8 mouse cellular contexts compared by ENCODE assay signal in genomic region chr14:61360131-61360980, GRCm38 (mm10). TPM values are rescaled to one million over a fixed set of nuclear protein-coding genes. Genes with fewer than 3 reads are reported as not detected.
DNase-seq lines count a peak whose midpoint lies in the region; ATAC-seq and TF ChIP-seq lines count a peak whose summit lies in the region.

Gene Ebpl (minus strand): TSS chr14:61360439.

- no peaks in the 10 kb centered on the region for H3K9me3 ChIP-seq in heart, embryonic 15.5 days (replicated peaks)
- no peaks in the 10 kb centered on the region for H3K9me3 ChIP-seq in liver, embryonic 14.5 days (ENCODE audit: control insufficient read depth, low read length)
- H3K9me3 ChIP-seq in neural tube, embryonic 11.5 days (ENCODE audit: control insufficient read depth, low read length), result no peaks in the 10 kb centered on the region
- no peaks in the 10 kb centered on the region for H3K9me3 ChIP-seq in stomach, postnatal 0 days (ENCODE audit: control insufficient read depth, low read length)

- H3K4me2 ChIP-seq in heart, embryonic 15.5 days, result peak within 1 kb of the TSS; percentile 64
- peak within 1 kb of the TSS; percentile 79 for H3K4me2 ChIP-seq in liver, embryonic 14.5 days (ENCODE audit: low read depth)
- peak within 1 kb of the TSS; percentile 62 for H3K4me2 ChIP-seq in neural tube, embryonic 11.5 days (ENCODE audit: low read depth)
- peak within 1 kb of the TSS; percentile 67 for H3K4me2 ChIP-seq in stomach, postnatal 0 days (replicated peaks; ENCODE audit: low read depth)

- no peak for TF ChIP-seq EP300 in liver, embryonic 14.5 days (IDR thresholded peaks at IDR 0.05; ENCODE audit: low read depth)
- TF ChIP-seq EP300 in stomach, postnatal 0 days (optimal IDR thresholded peaks at IDR 0.05), result no peak

- peak within 1 kb of the TSS; percentile 60 for H3K4me3 ChIP-seq in brown adipose tissue, adult 24 weeks (ENCODE audit: insufficient read depth, low read depth, low read length)
- H3K4me3 ChIP-seq in heart, embryonic 15.5 days, result peak within 1 kb of the TSS; percentile 57
- peak within 1 kb of the TSS; percentile 55 to 67 for H3K4me3 ChIP-seq in liver, embryonic 14.5 days (ENCODE audit: insufficient read depth in 1 of 2, low read depth in 2 of 2, low read length in 2 of 2)
- H3K4me3 ChIP-seq in neural tube, embryonic 11.5 days (ENCODE audit: low read depth, low read length), result peak within 1 kb of the TSS; percentile 60
- H3K4me3 ChIP-seq in stomach, postnatal 0 days (ENCODE audit: low read depth, low read length), result peak within 1 kb of the TSS; percentile 58

- no peak; the same call in 1 of the 2 replicates for TF ChIP-seq CTCF in liver, embryonic 14.5 days (IDR thresholded peaks at IDR 0.05; ENCODE audit: low read depth)
- peak; percentile 46 for TF ChIP-seq CTCF in stomach, postnatal 0 days (IDR thresholded peaks at IDR 0.05; ENCODE audit: low read depth)

- H3K9ac ChIP-seq in heart, embryonic 15.5 days, result peak within 1 kb of the TSS; percentile 66
- peak within 1 kb of the TSS; percentile 64 for H3K9ac ChIP-seq in liver, embryonic 14.5 days (replicated peaks)
- H3K9ac ChIP-seq in neural tube, embryonic 11.5 days (ENCODE audit: low read length), result peak within 1 kb of the TSS; percentile 82
- peak within 1 kb of the TSS; percentile 75 for H3K9ac ChIP-seq in stomach, postnatal 0 days (ENCODE audit: low read length)

- no peaks in the 10 kb centered on the region for H3K36me3 ChIP-seq in heart, embryonic 15.5 days
- H3K36me3 ChIP-seq in liver, embryonic 14.5 days (replicated peaks; ENCODE audit: control insufficient read depth, insufficient read depth, low read depth), result no peaks in the 10 kb centered on the region; the same call in 1 of the 2 replicates
- no peaks in the 10 kb centered on the region; the same call in 1 of the 2 replicates for H3K36me3 ChIP-seq in neural tube, embryonic 11.5 days (ENCODE audit: control insufficient read depth, insufficient read depth, low read length)
- no peaks in the 10 kb centered on the region for H3K36me3 ChIP-seq in stomach, postnatal 0 days (ENCODE audit: control insufficient read depth, insufficient read depth, low read length)

- peak; percentile 93 for ATAC-seq in heart, embryonic 15.5 days (replicated peaks; ENCODE audit: insufficient number of reproducible peaks, insufficient read depth, low FRiP score, low read depth)
- ATAC-seq in liver, embryonic 14.5 days (ENCODE audit: insufficient read depth), result peak; percentile 96
- peak; percentile 92 for ATAC-seq in neural tube, embryonic 11.5 days (ENCODE audit: insufficient read depth, low FRiP score, low TSS enrichment)
- peak; percentile 96 for ATAC-seq in stomach, postnatal 0 days (ENCODE audit: low FRiP score, low TSS enrichment)

- under 1% methylated on average over 39 of the region's 40 CpGs for WGBS in heart, embryonic 15.5 days
- 1% methylated on average over 40 of the region's 40 CpGs for WGBS in liver, embryonic 14.5 days (ENCODE audit: insufficient replicate concordance)
- WGBS in neural tube, embryonic 11.5 days, result 1% methylated on average over 40 of the region's 40 CpGs
- WGBS in stomach, postnatal 0 days, result under 1% methylated on average over 40 of the region's 40 CpGs

- 0 out of 2 replicates have a peak within 1 kb of the TSS, but pooled peaks have one; percentile 13 for H3K27ac ChIP-seq in brown adipose tissue, adult 24 weeks (replicated peaks; ENCODE audit: low read depth, low read length)
- H3K27ac ChIP-seq in heart, embryonic 15.5 days, result peak within 1 kb of the TSS; percentile 67
- peak within 1 kb of the TSS; percentile 34; the same call in 1 of the 2 replicates for H3K27ac ChIP-seq in liver, embryonic 14.5 days
- peak within 1 kb of the TSS; percentile 68; the same call in 1 of the 2 replicates for H3K27ac ChIP-seq in neural tube, embryonic 11.5 days (ENCODE audit: low read depth, low read length)
- peak within 1 kb of the TSS; percentile 91 for H3K27ac ChIP-seq in stomach, postnatal 0 days (replicated peaks)

- peak; percentile 93 for DNase-seq in CD4-positive, CD25-positive, alpha-beta regulatory T cell, adult 2 months (ENCODE audit: low read depth, low spot score)
- DNase-seq in fibroblast of lung, adult 2 months (ENCODE audit: low read depth), result peak; percentile 84
- peak; percentile 93 to 95 for DNase-seq in kidney, postnatal 25 days
- peak; percentile 65 to 76 (median 69) for DNase-seq in liver, embryonic 14.5 days (ENCODE audit: low read depth in 3 of 3, low spot score in 3 of 3)
- peak; percentile 90 for DNase-seq in neural tube, embryonic 11.5 days (ENCODE audit: low spot score)
- DNase-seq in stomach, postnatal 0 days (ENCODE audit: low spot score), result peak; percentile 94

- peaks cover 3% of the 10 kb centered on the region for H3K4me1 ChIP-seq in brown adipose tissue, adult 24 weeks (ENCODE audit: control insufficient read depth, insufficient read depth, insufficient read length, low read length)
- peaks cover 8% of the 10 kb centered on the region; the same call in 1 of the 2 replicates for H3K4me1 ChIP-seq in heart, embryonic 15.5 days (replicated peaks)
- H3K4me1 ChIP-seq in liver, embryonic 14.5 days (replicated peaks; ENCODE audit: control insufficient read depth in 2 of 2, insufficient read depth in 2 of 2, low read length in 1 of 2), result peaks cover 0 to 8% of the 10 kb centered on the region in 2 experiments; a peak in 3 of 4 replicates
- no peaks in the 10 kb centered on the region for H3K4me1 ChIP-seq in neural tube, embryonic 11.5 days (ENCODE audit: control insufficient read depth, insufficient read depth, low read length)
- H3K4me1 ChIP-seq in stomach, postnatal 0 days (replicated peaks; ENCODE audit: control insufficient read depth, insufficient read depth), result no peaks in the 10 kb centered on the region

- H3K27me3 ChIP-seq in heart, embryonic 15.5 days, result no peaks in the 10 kb centered on the region
- no peaks in the 10 kb centered on the region for H3K27me3 ChIP-seq in liver, embryonic 14.5 days (ENCODE audit: control insufficient read depth, insufficient read depth, low read length)
- H3K27me3 ChIP-seq in neural tube, embryonic 11.5 days (ENCODE audit: control insufficient read depth, insufficient read depth, low read length), result no peaks in the 10 kb centered on the region
- no peaks in the 10 kb centered on the region for H3K27me3 ChIP-seq in stomach, postnatal 0 days (ENCODE audit: control insufficient read depth, insufficient read depth, low read length)

RNA-seq across cellular contexts. Expression of gene Ebpl, which starts in this region (rescaled TPM):
- 2.9 and 4.3 TPM in 2 replicates for polyA plus RNA-seq in brown adipose tissue, adult 24 weeks (2012; ENCODE audit: insufficient read depth, insufficient read length, missing spikeins)
- 4.1 and 4.7 TPM in 2 replicates for polyA plus RNA-seq in heart, embryonic 15.5 days (2015; fragmentation: Nextera tagmentation; extraction: Ambion mirVana)
- 0.90 and 1.1 TPM in 2 replicates for polyA plus RNA-seq in liver, embryonic 14.5 days (2012; rRNA removed)
- polyA plus RNA-seq in liver, embryonic 14.5 days (2014; fragmentation: Nextera tagmentation; extraction: Ambion mirVana), result 4.7 and 4.9 TPM in 2 replicates
- polyA plus RNA-seq in neural tube, embryonic 11.5 days (2014; fragmentation: Nextera tagmentation; extraction: Ambion mirVana), result 8.5 and 9.2 TPM in 2 replicates
- 18.3 and 20.2 TPM in 2 replicates for polyA plus RNA-seq in stomach, postnatal 0 days (2015; fragmentation: Nextera tagmentation; extraction: Ambion mirVana)

Comparison
In these comparisons a context has a peak if more than half of its experiments do, and no peak if none do; other contexts are left out.
1. Peak in every context shown above with its lines: DNase-seq, ATAC-seq, H3K4me3 ChIP-seq and H3K27ac ChIP-seq.
2. H3K27ac ChIP-seq: peak in every context shown above with its lines; median percentile 91 in stomach, postnatal 0 days; 68 in neural tube, embryonic 11.5 days; 67 in heart, embryonic 15.5 days; 34 in liver, embryonic 14.5 days; 13 in brown adipose tissue, adult 24 weeks.